Mouse (Mus musculus) small intestine, adult 2 months (tissue): ENCODE measurements around the gene Nipal1.

ENCODE experiments used
- CTCF ChIP-seq: fragments of 200-500 bp; IDR thresholded peaks from 2 replicates; pipeline ENCODE4 v1.5.1; 2012; ENCODE audit warnings: low read depth, mild to moderate bottlenecking, control low read depth, inconsistent platforms, low read length, moderate library complexity, mixed read lengths; ENCODE audit not compliant: insufficient replicate concordance, insufficient read length; ENCODE audit errors: extremely low read depth
- POLR2A ChIP-seq: fragments of 200-500 bp; IDR thresholded peaks from 2 replicates; pipeline ENCODE4 v1.6.1; 2012; ENCODE audit warnings: low read depth, mild to moderate bottlenecking, control low read depth, inconsistent platforms, low read length, moderate library complexity

DNA sequence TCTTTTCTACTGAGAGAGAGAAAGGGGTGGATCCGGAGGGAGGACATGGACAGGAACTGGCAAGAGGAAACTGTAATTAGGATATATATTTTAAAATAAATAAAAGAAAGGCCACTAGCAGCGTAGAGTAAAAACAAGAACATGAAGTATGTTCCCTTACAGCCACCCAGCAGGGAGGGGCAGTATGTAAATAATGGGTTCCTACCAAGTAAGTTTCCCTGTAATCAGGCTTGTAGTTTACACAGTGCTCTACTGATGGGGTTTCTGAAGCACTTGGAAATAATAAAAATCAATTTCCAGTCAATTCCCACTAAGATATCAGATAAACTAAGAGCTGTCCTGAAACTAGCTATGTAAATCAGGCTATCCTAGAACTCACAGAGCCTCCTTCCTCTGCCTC is 47.1 kb downstream of the Nipal1 start:
- TF ChIP-seq CTCF (no peak), POLR2A (no peak)
